Mouse (Mus musculus): ENCODE results near the gene Spata13. TPM values are rescaled to one million over a fixed set of nuclear protein-coding genes. Genes with fewer than 3 reads are reported as not detected.

Gene Spata13
- polyA plus RNA-seq, 1 experiment, result 4.8 TPM

GRCm38 (mm10) chr14:60607743-60608142 is 26.1 kb upstream of the Spata13 start:
- Histone ChIP-seq H3K36me3 (ENCODE audit: control insufficient read depth) (no peaks in the 10 kb centered on the region), H3K27me3 (ENCODE audit: control insufficient read depth) (no peaks in the 10 kb centered on the region; the same call in 1 of the 2 replicates), H3K4me1 (ENCODE audit: control insufficient read depth) (peaks cover 2% of the 10 kb centered on the region; the same call in 1 of the 2 replicates), H3K4me3 (replicated peaks) (no peak overlapping the region), H3K9me3 (ENCODE audit: control insufficient read depth, low read length) (no peaks in the 10 kb centered on the region)
- TF ChIP-seq TAL1 (IDR thresholded peaks at IDR 0.05; ENCODE audit: low read length) (no peak), GATA1 (IDR thresholded peaks at IDR 0.05; ENCODE audit: low read length) (no peak)

GRCm38 (mm10) chr14:60609160-60609559 is 24.6 kb upstream of the Spata13 start:
- TF ChIP-seq TAL1 (IDR thresholded peaks at IDR 0.05; ENCODE audit: low read length), result no peak
- no peak for TF ChIP-seq GATA1 (IDR thresholded peaks at IDR 0.05; ENCODE audit: low read length)
- no peak overlapping the region for H3K4me3 ChIP-seq (replicated peaks)
- peaks cover 2% of the 10 kb centered on the region; the same call in 1 of the 2 replicates for H3K4me1 ChIP-seq (ENCODE audit: control insufficient read depth)
- H3K27me3 ChIP-seq (ENCODE audit: control insufficient read depth), result no peaks in the 10 kb centered on the region; the same call in 1 of the 2 replicates
- no peaks in the 10 kb centered on the region for H3K9me3 ChIP-seq (ENCODE audit: control insufficient read depth, low read length)
- H3K36me3 ChIP-seq (ENCODE audit: control insufficient read depth), result no peaks in the 10 kb centered on the region

GRCm38 (mm10) chr14:60612671-60613070 is 21.1 kb upstream of the Spata13 start:
- TF ChIP-seq GATA1 (IDR thresholded peaks at IDR 0.05; ENCODE audit: low read length) (no peak), TAL1 (IDR thresholded peaks at IDR 0.05; ENCODE audit: low read length) (no peak)
- no peaks in the 10 kb centered on the region for H3K9me3 ChIP-seq (ENCODE audit: control insufficient read depth, low read length)
- H3K27me3 ChIP-seq (ENCODE audit: control insufficient read depth), result no peaks in the 10 kb centered on the region
- H3K4me1 ChIP-seq (ENCODE audit: control insufficient read depth), result peaks cover 8% of the 10 kb centered on the region
- no peaks in the 10 kb centered on the region for H3K36me3 ChIP-seq (ENCODE audit: control insufficient read depth)
- H3K4me3 ChIP-seq (replicated peaks), result no peak overlapping the region

- H3K27me3 ChIP-seq (ENCODE audit: control insufficient read depth), result peaks cover 16% of the 10 kb centered on the region
- H3K9me3 ChIP-seq (ENCODE audit: control insufficient read depth, low read length), result no peaks in the 10 kb centered on the region; the same call in 1 of the 2 replicates
- H3K4me3 ChIP-seq (replicated peaks), result no peak overlapping the region
- H3K36me3 ChIP-seq (ENCODE audit: control insufficient read depth), result no peaks in the 10 kb centered on the region
- peaks cover 3% of the 10 kb centered on the region for H3K4me1 ChIP-seq (ENCODE audit: control insufficient read depth)
- TF ChIP-seq GATA1 (IDR thresholded peaks at IDR 0.05; ENCODE audit: low read length) (no peak), TAL1 (IDR thresholded peaks at IDR 0.05; ENCODE audit: low read length) (no peak)
Measured at GRCm38 (mm10) chr14:60621076-60621475, 12.7 kb upstream of the Spata13 start.

- H3K9me3 ChIP-seq (ENCODE audit: control insufficient read depth, low read length), result no peaks in the 10 kb centered on the region; the same call in 1 of the 2 replicates
- H3K27me3 ChIP-seq (ENCODE audit: control insufficient read depth), result peaks cover 44% of the 10 kb centered on the region
- no peak overlapping the region for H3K4me3 ChIP-seq (replicated peaks)
- H3K36me3 ChIP-seq (ENCODE audit: control insufficient read depth), result no peaks in the 10 kb centered on the region
- TF ChIP-seq TAL1 (IDR thresholded peaks at IDR 0.05; ENCODE audit: low read length), result no peak
- no peak for TF ChIP-seq GATA1 (IDR thresholded peaks at IDR 0.05; ENCODE audit: low read length)
- H3K4me1 ChIP-seq (ENCODE audit: control insufficient read depth), result no peaks in the 10 kb centered on the region
Measured at GRCm38 (mm10) chr14:60625486-60625885, 8.3 kb upstream of the Spata13 start.

- Histone ChIP-seq H3K27me3 (ENCODE audit: control insufficient read depth) (peaks cover 80% of the 10 kb centered on the region), H3K36me3 (ENCODE audit: control insufficient read depth) (no peaks in the 10 kb centered on the region), H3K4me1 (ENCODE audit: control insufficient read depth) (peaks cover 19% of the 10 kb centered on the region), H3K4me3 (replicated peaks) (no peak overlapping the region), H3K9me3 (ENCODE audit: control insufficient read depth, low read length) (no peaks in the 10 kb centered on the region)
- TF ChIP-seq GATA1 (IDR thresholded peaks at IDR 0.05; ENCODE audit: low read length) (no peak), TAL1 (IDR thresholded peaks at IDR 0.05; ENCODE audit: low read length) (no peak)
Measured at GRCm38 (mm10) chr14:60629887-60630460, 3.8 kb upstream of the Spata13 start.

GRCm38 (mm10) chr14:60630981-60631380 is 2.8 kb upstream of the Spata13 start:
- TF ChIP-seq TAL1 (IDR thresholded peaks at IDR 0.05; ENCODE audit: low read length) (no peak), GATA1 (IDR thresholded peaks at IDR 0.05; ENCODE audit: low read length) (no peak)
- Histone ChIP-seq H3K36me3 (ENCODE audit: control insufficient read depth) (no peaks in the 10 kb centered on the region; the same call in 1 of the 2 replicates), H3K9me3 (ENCODE audit: control insufficient read depth, low read length) (no peaks in the 10 kb centered on the region), H3K4me1 (ENCODE audit: control insufficient read depth) (peaks cover 27% of the 10 kb centered on the region), H3K27me3 (ENCODE audit: control insufficient read depth) (peaks cover 80% of the 10 kb centered on the region), H3K4me3 (replicated peaks) (no peak overlapping the region)

GRCm38 (mm10) chr14:60634877-60635771 is 1.3 kb downstream of the Spata13 start:
- TF ChIP-seq TAL1 (IDR thresholded peaks at IDR 0.05; ENCODE audit: low read length) (no peak), GATA1 (IDR thresholded peaks at IDR 0.05; ENCODE audit: low read length) (no peak)
- H3K4me1 ChIP-seq (ENCODE audit: control insufficient read depth), result peaks cover 68% of the 10 kb centered on the region
- H3K9me3 ChIP-seq (ENCODE audit: control insufficient read depth, low read length), result no peaks in the 10 kb centered on the region
- H3K27me3 ChIP-seq (ENCODE audit: control insufficient read depth), result peaks cover 63% of the 10 kb centered on the region
- peak overlapping the region; percentile 85 for H3K4me3 ChIP-seq (replicated peaks)
- H3K36me3 ChIP-seq (ENCODE audit: control insufficient read depth), result peaks cover 41% of the 10 kb centered on the region

Data from erythroblast, embryonic 14.5 days (primary cell).